Mouse (Mus musculus) spleen, embryonic (tissue): ENCODE results near the gene Rhox2f.
"Not testable (repeated sequence)": the region's sequence is repeated elsewhere in the genome, so short reads cannot be mapped to it uniquely, and the experiment has no call there.

Experiments
- CTCF ChIA-PET: fragments of 350-600 bp; sonication (Branson Sonifier 250); formaldehyde crosslinking; loops from one replicate; lab custom pipeline; 2022; lab: Charles Lee

Rhox2f gene

GRCm38 (mm10) chrX:37571105-37571504 is at the start of gene Rhox2f:
Gene Rhox2f, plus strand, starts transcription at chrX:37571405.
- CTCF ChIA-PET, result not testable (repeated sequence)

DNA sequence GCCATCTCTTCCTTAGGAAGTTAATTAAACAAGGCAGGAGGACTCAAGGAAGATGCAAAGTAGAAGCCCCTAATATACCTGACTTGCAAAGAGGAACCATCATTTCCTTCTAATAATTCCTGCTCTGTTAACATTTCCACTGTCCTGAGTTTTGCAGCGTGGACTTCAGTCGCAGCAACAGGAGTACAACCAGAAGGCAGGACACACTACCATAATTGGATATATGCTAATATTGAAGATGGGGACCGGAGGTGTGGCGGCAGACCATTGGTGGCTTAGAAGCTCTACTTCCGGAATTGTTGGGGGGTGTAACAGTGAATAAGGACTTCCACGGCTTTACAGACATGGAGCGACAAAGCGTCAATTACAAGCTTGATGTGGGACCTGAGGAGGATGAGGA is 41.1 kb upstream of the Rhox2f start, which contains the start of gene Rhox2e:
Gene Rhox2e (plus strand): TSS at position 301 of the 400 bp plus-strand sequence.
- CTCF ChIA-PET, result not testable (repeated sequence)

- CTCF ChIA-PET, result not testable (repeated sequence)
These were observed 29.5 kb upstream of the Rhox2f start, which contains the start of gene Rhox3e for GRCm38 (mm10) chrX:37541719-37542118. Gene Rhox3e, plus strand, starts transcription at chrX:37542019.

GRCm38 (mm10) chrX:37557112-37557511 is 14.1 kb upstream of the Rhox2f start, which contains the start of gene Rhox4e:
Gene Rhox4e, plus strand, starts transcription at chrX:37557412.
- CTCF ChIA-PET, result not testable (repeated sequence)

GRCm38 (mm10) chrX:37572638-37573037 is 1.4 kb downstream of the Rhox2f start:
- CTCF ChIA-PET, result not testable (repeated sequence)

- CTCF ChIA-PET, result not testable (repeated sequence)
These were observed 9.5 kb downstream of the Rhox2f start, which contains the start of gene Rhox3f for GRCm38 (mm10) chrX:37580692-37581091. Gene Rhox3f, plus strand, starts transcription at chrX:37580992.

- CTCF ChIA-PET, result not testable (repeated sequence)
These were observed 36.4 kb downstream of the Rhox2f start, which contains the start of gene Rhox4f for GRCm38 (mm10) chrX:37607604-37608003. Gene Rhox4f, minus strand, starts transcription at chrX:37607704.
